Mouse (Mus musculus) brain, embryonic 18.5 days (tissue): ENCODE results near the gene Nfia.

ENCODE experiments used
- DNase-seq: peaks from one replicate; pipeline ENCODE4 v3.0.0-alpha.2; 2012; ENCODE audit warnings: low read depth, low spot score

Nfia gene

GRCm38 (mm10) chr4:98120706-98121340, 348.3 kb downstream of the Nfia start:
- DNase-seq: no peak

DNA sequence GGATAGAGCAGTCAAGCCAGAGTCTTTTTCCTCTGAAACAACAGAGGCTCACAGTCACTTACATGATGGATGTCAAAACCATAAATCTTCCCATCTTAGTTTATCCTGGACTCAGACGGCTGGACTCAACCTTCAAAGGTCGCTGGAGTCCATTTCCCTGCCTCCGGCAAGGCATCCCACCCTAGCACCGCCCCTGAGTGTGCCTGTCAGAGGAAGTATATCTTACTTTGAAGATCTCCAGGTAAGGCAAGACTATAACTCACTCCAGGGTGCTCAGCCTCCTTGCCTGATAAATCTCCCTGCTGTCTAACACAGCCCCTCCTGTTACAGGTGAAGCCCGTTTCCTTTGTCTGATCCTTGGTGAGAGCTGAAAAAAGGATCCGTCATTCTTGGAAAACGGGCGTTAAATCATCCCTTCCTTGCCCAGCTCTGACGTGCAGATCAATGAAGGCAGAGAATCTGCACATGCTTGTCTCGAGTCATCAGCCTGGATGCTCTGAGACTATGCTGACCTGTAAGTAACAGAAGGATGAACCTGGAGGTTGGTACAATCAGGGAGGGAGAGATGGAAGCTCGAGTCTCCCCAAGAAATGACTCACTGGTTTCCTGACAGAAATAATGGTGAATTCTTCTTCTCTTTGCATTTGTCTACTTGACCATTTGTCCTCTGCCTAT, 353.6 kb downstream of the Nfia start:
- DNase-seq: no peak

DNA sequence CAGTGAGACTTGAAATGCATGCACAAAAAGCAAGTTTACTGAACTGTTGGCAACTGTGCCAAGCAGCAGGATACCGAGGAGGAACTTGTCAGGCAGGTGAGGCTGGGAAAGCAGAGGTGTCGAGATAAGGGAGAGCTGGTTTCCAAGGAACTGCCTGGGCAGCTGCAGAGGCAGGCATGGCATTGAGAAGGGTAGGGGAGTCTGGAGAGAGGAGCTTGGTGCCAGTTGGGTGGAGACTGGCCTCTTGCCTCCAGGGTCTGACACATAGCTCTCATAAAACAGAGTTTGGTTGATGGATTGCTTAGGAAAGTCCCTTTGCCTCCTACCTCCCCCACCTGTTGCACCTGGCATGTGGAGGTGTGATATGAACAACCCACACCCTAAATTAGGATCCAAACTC, 358.3 kb downstream of the Nfia start:
- DNase-seq: no peak

DNA sequence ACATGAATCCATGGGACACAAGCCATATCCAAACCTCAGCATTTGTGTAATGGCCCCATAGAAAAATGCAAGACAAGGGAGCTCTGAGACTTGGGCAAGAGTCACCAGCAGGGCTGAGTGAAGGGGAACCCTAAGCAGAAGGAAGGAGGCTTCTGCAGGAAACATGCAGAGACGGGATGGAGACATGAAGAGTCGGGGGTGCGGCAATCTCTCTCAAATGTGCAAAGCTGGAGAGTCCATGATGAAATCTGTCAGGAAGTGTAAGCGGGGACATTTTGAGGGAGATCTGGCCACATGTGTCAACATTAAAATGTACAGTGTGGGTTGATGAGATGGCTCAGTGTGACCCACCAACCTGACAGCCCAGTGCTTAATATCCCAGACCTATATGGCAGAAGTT, 361.5 kb downstream of the Nfia start:
- no peak for DNase-seq

- DNase-seq: no peak
These were observed 363.5 kb downstream of the Nfia start for GRCm38 (mm10) chr4:98136072-98136471.

GRCm38 (mm10) chr4:98142879-98143436, 370.4 kb downstream of the Nfia start:
- DNase-seq: no peak

DNA sequence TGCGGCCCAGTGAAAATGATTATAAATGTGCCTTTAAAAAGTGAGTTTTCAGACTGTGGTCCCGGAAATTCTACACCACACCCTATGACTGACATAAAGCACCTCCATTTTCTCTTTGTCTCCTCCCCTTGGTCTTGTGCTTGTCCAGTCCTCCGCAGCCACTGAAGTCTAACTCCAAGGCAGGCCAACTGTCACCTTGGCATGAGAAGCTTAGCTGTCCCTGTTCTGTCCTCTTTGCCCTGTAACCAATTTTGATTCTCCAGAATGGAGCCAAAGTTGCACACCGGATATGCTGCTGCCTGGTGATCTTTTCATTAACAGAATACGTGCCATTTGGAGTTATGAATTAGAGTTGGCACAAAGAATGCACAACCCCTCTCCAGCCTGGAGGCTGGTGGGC, 378.0 kb downstream of the Nfia start:
- no peak for DNase-seq

DNA sequence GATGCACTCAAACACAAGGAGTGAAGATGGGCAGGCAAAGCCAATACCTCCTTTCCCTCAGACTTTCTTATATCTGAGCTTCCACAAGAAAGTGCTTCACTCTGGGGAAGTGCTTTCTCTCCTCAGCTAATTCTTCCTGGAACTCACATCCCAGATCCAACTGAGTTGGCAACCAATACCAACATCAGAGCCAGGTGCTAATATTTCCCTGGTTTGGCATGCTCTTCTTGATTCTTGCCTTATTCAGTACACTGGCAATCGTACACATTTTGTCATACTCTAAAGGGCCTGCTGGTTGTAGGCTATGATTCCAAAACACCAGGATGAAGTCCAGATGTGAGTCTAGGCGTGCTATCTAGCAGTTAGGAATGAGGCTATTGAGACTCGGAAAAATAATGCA, 385.4 kb downstream of the Nfia start:
- DNase-seq: no peak

- DNase-seq: no peak
These were observed 393.8 kb downstream of the Nfia start for GRCm38 (mm10) chr4:98166379-98166778.
